Mouse (Mus musculus) G1E (cell line): ENCODE measurements around the gene Kcnma1.

Source experiments
- CTCF ChIP-seq: IDR thresholded peaks from 2 replicates; pipeline ENCODE4 v1.5.1; 2012; ENCODE audit warnings: low read depth, low read length, inconsistent platforms, mixed read lengths
- GATA2 ChIP-seq: IDR thresholded peaks from 2 replicates; pipeline ENCODE4 v1.6.1; 2012; ENCODE audit warnings: low read depth, low read length, inconsistent platforms, borderline replicate concordance

DNA sequence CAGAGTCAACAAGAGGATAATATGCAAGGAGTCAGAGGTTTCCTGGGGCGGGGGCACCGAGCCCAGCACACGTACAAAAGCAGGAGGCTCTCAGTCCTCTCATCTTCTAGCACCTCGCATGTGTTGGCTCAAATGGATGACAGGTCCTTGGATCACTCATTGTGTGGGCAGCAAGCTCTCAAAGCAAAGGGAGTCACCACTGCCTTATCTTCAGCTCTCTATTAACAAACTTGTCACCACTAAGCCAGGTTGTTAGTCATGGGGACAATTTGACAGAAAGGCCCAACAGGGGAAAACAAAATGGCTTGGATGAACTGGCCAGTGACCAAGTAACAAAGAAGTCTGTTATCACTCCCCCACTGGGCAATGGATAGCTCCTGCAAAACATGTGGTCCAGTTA, 331.5 kb downstream of the Kcnma1 start:
- TF ChIP-seq GATA2 (no peak), CTCF (no peak)
